Mouse (Mus musculus) testis, adult 10 weeks (tissue): ENCODE results near the gene Kcna7. TPM values are rescaled to one million over a fixed set of nuclear protein-coding genes. Genes with fewer than 3 reads are reported as not detected.

Experiments
- polyA plus RNA-seq: library from polyadenylated mRNA; stranded (reverse); fragments of 350-450 nt; fragmentation: Illumina TruSeq; extraction: RNeasy Lipid Tissue Mini Kit (QIAGEN cat#74804); gene quantifications from one replicate; pipeline ENCODE4 v1.2.3, GENCODE M21; 2014; ENCODE audit warnings: low read depth, low replicate concordance

Kcna7 gene
- polyA plus RNA-seq, result not detected

GRCm38 (mm10) chr7:45405091-45406075, at the start of gene Kcna7:
TSS of gene Kcna7 (plus strand) at chr7:45405653.

DNA sequence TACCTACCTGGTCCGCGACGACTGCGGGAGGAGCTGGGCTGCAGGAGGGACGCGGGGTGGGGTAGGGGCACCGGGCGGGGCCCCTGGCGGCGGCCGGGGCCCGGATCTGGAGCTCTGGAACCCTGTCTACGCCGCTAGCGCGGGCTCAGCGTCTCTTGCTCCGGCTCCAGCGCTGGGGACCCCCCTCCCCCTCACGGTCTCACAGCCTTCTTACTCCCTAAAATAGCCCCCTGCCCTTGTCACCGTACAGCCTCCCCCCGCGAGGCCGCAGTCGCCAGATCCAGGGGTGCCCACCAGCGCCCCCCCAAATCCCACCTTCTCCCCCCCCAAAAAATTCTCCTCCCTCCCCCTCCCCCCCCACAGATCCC, 38.8 kb upstream of the Kcna7 start, which contains the start of gene Ppfia3:
Ppfia3 (minus strand) TSS at position 368 of the 368 bp plus-strand sequence.

GRCm38 (mm10) chr7:45370475-45371311, 34.8 kb upstream of the Kcna7 start, which contains the start of gene Lin7b:
TSS of gene Lin7b (minus strand) at chr7:45370583.

GRCm38 (mm10) chr7:45395578-45396336, 9.7 kb upstream of the Kcna7 start, which contains the start of gene Snrnp70:
TSS of gene Snrnp70 (minus strand) at chr7:45395742.

GRCm38 (mm10) chr7:45413113-45413863, 7.8 kb downstream of the Kcna7 start, which contains the start of gene Ntf5:
TSS of gene Ntf5 (plus strand) at chr7:45413695.

GRCm38 (mm10) chr7:45420615-45420919, 15.1 kb downstream of the Kcna7 start, which contains the start of gene Lhb:
TSS of gene Lhb (plus strand) at chr7:45420820.

GRCm38 (mm10) chr7:45434203-45435015, 29.0 kb downstream of the Kcna7 start, which contains the start of gene Gys1:
TSS of gene Gys1 (plus strand) at chr7:45434844.

DNA sequence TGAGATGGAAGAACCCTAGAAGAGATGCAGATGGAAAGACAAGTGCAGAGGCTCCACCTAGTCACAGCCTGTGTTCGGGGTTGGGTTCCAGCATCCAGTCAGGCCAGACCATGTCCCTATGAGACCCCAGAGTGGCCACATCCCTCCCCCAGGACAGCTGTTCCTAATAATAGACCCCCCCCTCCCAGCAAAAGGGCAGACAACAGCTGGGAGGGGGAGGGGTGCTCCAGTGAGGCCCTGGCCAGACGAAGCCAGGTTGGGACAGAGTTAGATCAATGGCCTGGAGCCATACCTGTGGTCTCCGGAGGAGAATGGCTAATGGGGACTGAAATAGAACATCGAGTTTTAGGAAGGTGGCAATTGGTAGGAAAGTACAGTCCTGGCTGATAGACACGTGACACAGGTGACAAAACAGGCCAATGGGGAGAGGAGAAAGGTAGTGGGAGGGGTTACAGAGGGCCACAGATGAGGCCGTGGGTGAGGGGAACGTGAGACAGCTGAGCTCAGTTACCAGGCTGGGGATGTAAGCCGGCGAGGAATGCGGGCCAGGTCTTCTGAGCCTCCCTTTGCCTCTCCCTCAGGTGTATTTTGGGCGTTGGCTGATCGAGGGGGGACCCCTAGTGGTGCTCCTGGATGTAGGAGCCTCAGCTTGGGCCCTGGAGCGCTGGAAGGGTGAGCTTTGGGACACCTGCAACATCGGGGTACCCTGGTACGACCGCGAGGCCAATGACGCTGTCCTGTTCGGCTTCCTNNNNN, 32.2 kb downstream of the Kcna7 start, which contains the start of gene Ruvbl2:
Ruvbl2 (minus strand) TSS at position 576 of the 756 bp plus-strand sequence.

Other genes with a start within 250 kb of the Kcna7 start
- gene Slc17a7, start 241.7 kb upstream of the Kcna7 start, polyA plus RNA-seq, result 2.7 TPM
- gene Gfy, start 226.1 kb upstream of the Kcna7 start, polyA plus RNA-seq, result 3.5 TPM
- not detected for gene Pth2, start 224.7 kb upstream of the Kcna7 start, polyA plus RNA-seq
- gene Ccdc155, start 200.8 kb upstream of the Kcna7 start, polyA plus RNA-seq, result 0.49 TPM
- gene Dkkl1, start 193.5 kb upstream of the Kcna7 start, polyA plus RNA-seq, result 186 TPM
- 2.0 TPM for gene Tead2, start 189.9 kb upstream of the Kcna7 start, polyA plus RNA-seq
- gene Cd37, start 166.5 kb upstream of the Kcna7 start, polyA plus RNA-seq, result 0.70 TPM
- gene Slc6a16, start 164.6 kb upstream of the Kcna7 start, polyA plus RNA-seq, result 10.2 TPM
- gene Slc6a21, start 128.1 kb upstream of the Kcna7 start, polyA plus RNA-seq, result 50.8 TPM
- 0.74 TPM for gene Trpm4, start 71.9 kb upstream of the Kcna7 start, polyA plus RNA-seq
- gene Hrc, start 70.4 kb upstream of the Kcna7 start, polyA plus RNA-seq, result 0.08 TPM
- not detected for gene Ppfia3, start 38.6 kb upstream of the Kcna7 start, polyA plus RNA-seq
- gene Lin7b, start 35.1 kb upstream of the Kcna7 start, polyA plus RNA-seq, result 0.39 TPM
- gene Snrnp70, start 9.9 kb upstream of the Kcna7 start, polyA plus RNA-seq, result 109 TPM
- 0.43 TPM for gene Ntf5, start 8.0 kb downstream of the Kcna7 start, polyA plus RNA-seq
- 0.36 TPM for gene Lhb, start 15.2 kb downstream of the Kcna7 start, polyA plus RNA-seq
- 0.24 TPM for gene Gys1, start 29.2 kb downstream of the Kcna7 start, polyA plus RNA-seq
- 7.8 TPM for gene Ruvbl2, start 32.4 kb downstream of the Kcna7 start, polyA plus RNA-seq
- gene Ftl1, start 54.2 kb downstream of the Kcna7 start, polyA plus RNA-seq, result 0.38 TPM
- gene Bax, start 61.2 kb downstream of the Kcna7 start, polyA plus RNA-seq, result 0.29 TPM
- 121 TPM for gene Tulp2, start 76.2 kb downstream of the Kcna7 start, polyA plus RNA-seq
- gene Gm45808, start 81.2 kb downstream of the Kcna7 start, polyA plus RNA-seq, result not detected
- 6.7 TPM for gene Dhdh, start 83.2 kb downstream of the Kcna7 start, polyA plus RNA-seq
- 18.8 TPM for gene Nucb1, start 104.8 kb downstream of the Kcna7 start, polyA plus RNA-seq
- gene Ppp1r15a, start 120.6 kb downstream of the Kcna7 start, polyA plus RNA-seq, result 0.73 TPM
- 2.1 TPM for gene Plekha4, start 120.7 kb downstream of the Kcna7 start, polyA plus RNA-seq
- not detected for gene Hsd17b14, start 149.2 kb downstream of the Kcna7 start, polyA plus RNA-seq
- gene Bcat2, start 164.5 kb downstream of the Kcna7 start, polyA plus RNA-seq, result 4.4 TPM
- gene Fgf21, start 209.8 kb downstream of the Kcna7 start, polyA plus RNA-seq, result not detected
- gene Fut1, start 211.6 kb downstream of the Kcna7 start, polyA plus RNA-seq, result not detected
- 55.9 TPM for gene Izumo1, start 216.2 kb downstream of the Kcna7 start, polyA plus RNA-seq
- not detected for gene Rasip1, start 221.8 kb downstream of the Kcna7 start, polyA plus RNA-seq
- 0.11 TPM for gene Mamstr, start 234.3 kb downstream of the Kcna7 start, polyA plus RNA-seq